Mouse (Mus musculus) brain, adult 2 months (tissue): Measurements from ENCODE around the gene Rdh5.

ENCODE experiments used
- DNase-seq: peaks from one replicate; pipeline ENCODE4 v3.0.0; 2011; ENCODE audit warnings: low read depth, low spot score

Gene Rdh5

GRCm38 (mm10) chr10:128922822-128923012 lies at the start of gene Rdh5:
Rdh5 (minus strand) TSS chr10:128922888.
- no peak for DNase-seq

GRCm38 (mm10) chr10:128970740-128971250 lies 48.1 kb upstream of the Rdh5 start:
- DNase-seq = no peak

GRCm38 (mm10) chr10:128968341-128968749 lies 45.7 kb upstream of the Rdh5 start:
- no peak for DNase-seq

- no peak for DNase-seq
Measured at GRCm38 (mm10) chr10:128965871-128966270, 43.2 kb upstream of the Rdh5 start.

GRCm38 (mm10) chr10:128964961-128965360 lies 42.3 kb upstream of the Rdh5 start:
- DNase-seq = no peak

GRCm38 (mm10) chr10:128960590-128961584 lies 38.2 kb upstream of the Rdh5 start, which contains the start of gene Mettl7b:
Mettl7b (minus strand) TSS chr10:128960988.
- DNase-seq = peak; percentile 31

GRCm38 (mm10) chr10:128960142-128960541 lies 37.5 kb upstream of the Rdh5 start:
- DNase-seq = no peak

GRCm38 (mm10) chr10:128958340-128958739 lies 35.7 kb upstream of the Rdh5 start:
- DNase-seq = no peak

GRCm38 (mm10) chr10:128950208-128950887 lies 27.7 kb upstream of the Rdh5 start:
- DNase-seq = peak; percentile 49

- no peak for DNase-seq
Measured at GRCm38 (mm10) chr10:128947496-128947895, 24.8 kb upstream of the Rdh5 start.

- DNase-seq = peak; percentile 51
Measured at GRCm38 (mm10) chr10:128945675-128946074, 23.0 kb upstream of the Rdh5 start.

- no peak for DNase-seq
Measured at GRCm38 (mm10) chr10:128940475-128941061, 17.9 kb upstream of the Rdh5 start.

GRCm38 (mm10) chr10:128938974-128939373 lies 16.3 kb upstream of the Rdh5 start:
- no peak for DNase-seq

- peak; percentile 96 for DNase-seq
Measured at GRCm38 (mm10) chr10:128938457-128938856, 15.8 kb upstream of the Rdh5 start.

GRCm38 (mm10) chr10:128937756-128938390 lies 15.2 kb upstream of the Rdh5 start:
- no peak for DNase-seq

- no peak for DNase-seq
Measured at GRCm38 (mm10) chr10:128935826-128936440, 13.2 kb upstream of the Rdh5 start.

GRCm38 (mm10) chr10:128934997-128935787 lies 12.5 kb upstream of the Rdh5 start:
- DNase-seq = no peak

- no peak for DNase-seq
Measured at GRCm38 (mm10) chr10:128933976-128934721, 11.5 kb upstream of the Rdh5 start.

- peak; percentile 65 for DNase-seq
Measured at GRCm38 (mm10) chr10:128933574-128933973, 10.9 kb upstream of the Rdh5 start, which contains the start of gene Itga7. Itga7 (plus strand) TSS chr10:128933818.

- DNase-seq = no peak
Measured at GRCm38 (mm10) chr10:128931441-128931840, 8.8 kb upstream of the Rdh5 start.
